In genomic region chr1:42697321-42697755, GRCm38 (mm10) we compare ENCODE assay signal across 9 mouse cellular contexts. TPM values are rescaled to one million over a fixed set of nuclear protein-coding genes. Genes with fewer than 3 reads are reported as not detected.
A peak's percentile ranks its signal among the peaks of the same experiment; 100 is the strongest.
DNase-seq lines count a peak whose midpoint lies in the region; ATAC-seq and TF ChIP-seq lines count a peak whose summit lies in the region.
"Had no signal": no experiment of that assay in that cellular context is flagged by ENCODE, and none has a peak within 500 bp of the region (broad histone marks: within the 10 kb centered on the region; RNA-seq: fewer than 3 reads in every experiment).

No protein-coding gene starts in this region.

- peak; percentile 20 for DNase-seq in kidney, adult 2 months
- no peak for DNase-seq in kidney, adult 18-20 months
- peak; percentile 49 for DNase-seq in hindbrain, postnatal 0 days (ENCODE audit: low spot score)
- DNase-seq in midbrain, postnatal 0 days (ENCODE audit: low spot score): no peak
- DNase-seq in right cerebral cortex, adult 18-20 months: no peak
- DNase-seq in testis, postnatal 10 days (ENCODE audit: low spot score): no peak
- DNase-seq in layer of hippocampus, postnatal 36 days: no peak

- H3K9ac ChIP-seq in embryonic facial prominence, embryonic 13.5 days: peak overlapping the region; percentile 87
- H3K9ac ChIP-seq in hindbrain, postnatal 0 days (replicated peaks; ENCODE audit: low read length): peak overlapping the region; percentile 86
- H3K9ac ChIP-seq in midbrain, postnatal 0 days (replicated peaks; ENCODE audit: low read length, poor library complexity, severe bottlenecking): peak overlapping the region; percentile 92

- H3K4me2 ChIP-seq in embryonic facial prominence, embryonic 13.5 days: peak overlapping the region; percentile 73
- peak overlapping the region; percentile 94 for H3K4me2 ChIP-seq in hindbrain, postnatal 0 days (ENCODE audit: low read depth, low read length)
- H3K4me2 ChIP-seq in midbrain, postnatal 0 days (ENCODE audit: low read depth, low read length, poor library complexity, severe bottlenecking): peak overlapping the region; percentile 91

- ATAC-seq in embryonic facial prominence, embryonic 13.5 days (ENCODE audit: insufficient number of reproducible peaks, insufficient read depth, low FRiP score, low TSS enrichment, low read depth): no peak
- no peak for ATAC-seq in hindbrain, postnatal 0 days
- no peak for ATAC-seq in midbrain, postnatal 0 days (ENCODE audit: low FRiP score)

- H3K9me3 ChIP-seq in embryonic facial prominence, embryonic 13.5 days: no peaks in the 10 kb centered on the region
- no peaks in the 10 kb centered on the region for H3K9me3 ChIP-seq in hindbrain, postnatal 0 days (ENCODE audit: low read length)
- no peaks in the 10 kb centered on the region for H3K9me3 ChIP-seq in midbrain, postnatal 0 days (ENCODE audit: low read length)

- under 1% methylated on average over 49 of the region's 58 CpGs for WGBS in kidney, adult 2 months
- under 1% methylated on average over 23 of the region's 58 CpGs for WGBS in embryonic facial prominence, embryonic 13.5 days
- 0% methylated on average over 33 of the region's 58 CpGs for WGBS in hindbrain, postnatal 0 days
- WGBS in midbrain, postnatal 0 days: 0% methylated on average over 25 of the region's 58 CpGs

- H3K36me3 ChIP-seq in kidney, adult 2 months (ENCODE audit: control insufficient read depth, insufficient read depth, low read length): no peaks in the 10 kb centered on the region; the same call in 1 of the 2 replicates
- no peaks in the 10 kb centered on the region for H3K36me3 ChIP-seq in embryonic facial prominence, embryonic 13.5 days
- no peaks in the 10 kb centered on the region for H3K36me3 ChIP-seq in hindbrain, postnatal 0 days (ENCODE audit: insufficient read depth, low read length)
- peaks cover 5% of the 10 kb centered on the region; the same call in 1 of the 2 replicates for H3K36me3 ChIP-seq in midbrain, postnatal 0 days (ENCODE audit: insufficient read depth, low read length)

- peak overlapping the region; percentile 56 for H3K4me3 ChIP-seq in kidney, adult 2 months (ENCODE audit: insufficient read depth, low read depth, low read length)
- peak overlapping the region; percentile 65 for H3K4me3 ChIP-seq in embryonic facial prominence, embryonic 13.5 days
- peak overlapping the region; percentile 76 for H3K4me3 ChIP-seq in hindbrain, postnatal 0 days (ENCODE audit: low read length)
- peak overlapping the region; percentile 85 for H3K4me3 ChIP-seq in midbrain, postnatal 0 days (ENCODE audit: low read depth, low read length)
- H3K4me3 ChIP-seq: erythroblast, embryonic 14.5 days had no signal

- no peaks in the 10 kb centered on the region; the same call in 1 of the 2 replicates for H3K4me1 ChIP-seq in kidney, adult 2 months (ENCODE audit: control insufficient read depth, insufficient read depth, low read length)
- H3K4me1 ChIP-seq in embryonic facial prominence, embryonic 13.5 days: peaks cover 22% of the 10 kb centered on the region
- no peaks in the 10 kb centered on the region for H3K4me1 ChIP-seq in hindbrain, postnatal 0 days (ENCODE audit: insufficient read depth, low read length)
- no peaks in the 10 kb centered on the region for H3K4me1 ChIP-seq in midbrain, postnatal 0 days (ENCODE audit: insufficient read depth, low read length)

- TF ChIP-seq CTCF in kidney, adult 2 months (conservative IDR thresholded peaks at IDR 0.05; ENCODE audit: insufficient read depth, insufficient read length, low read depth, low read length): no peak
- TF ChIP-seq CTCF in hindbrain, postnatal 0 days (IDR thresholded peaks at IDR 0.05; ENCODE audit: low read depth): no peak
- TF ChIP-seq CTCF in midbrain, postnatal 0 days (IDR thresholded peaks at IDR 0.05): no peak

- peaks cover 10% of the 10 kb centered on the region for H3K27me3 ChIP-seq in kidney, adult 2 months (replicated peaks; ENCODE audit: control insufficient read depth, insufficient read depth, low read length)
- H3K27me3 ChIP-seq in embryonic facial prominence, embryonic 13.5 days: peaks cover 82% of the 10 kb centered on the region
- no peaks in the 10 kb centered on the region for H3K27me3 ChIP-seq in hindbrain, postnatal 0 days (ENCODE audit: insufficient read depth, low read length)
- no peaks in the 10 kb centered on the region for H3K27me3 ChIP-seq in midbrain, postnatal 0 days (ENCODE audit: insufficient read depth, low read length)

- H3K27ac ChIP-seq in kidney, adult 2 months (ENCODE audit: insufficient read depth, low read depth, low read length): peak overlapping the region; percentile 63
- H3K27ac ChIP-seq in embryonic facial prominence, embryonic 13.5 days: peak overlapping the region; percentile 93
- H3K27ac ChIP-seq in hindbrain, postnatal 0 days: peak overlapping the region; percentile 91
- H3K27ac ChIP-seq in midbrain, postnatal 0 days (ENCODE audit: low read depth, low read length): peak overlapping the region; percentile 97

- no peak for TF ChIP-seq POLR2A in kidney, adult 2 months (IDR thresholded peaks at IDR 0.05; ENCODE audit: low read depth, low read length)

RNA-seq across cellular contexts. Expression of gene Pou3f3, which starts 1.8 kb away (rescaled TPM):
- polyA plus RNA-seq in kidney, adult 2 months (2012; rRNA removed): 14.4 and 18.0 TPM in 2 replicates
- 11.4 and 13.4 TPM in 2 replicates for polyA plus RNA-seq in embryonic facial prominence, embryonic 13.5 days (2015; fragmentation: Nextera tagmentation; extraction: Ambion mirVana)
- total RNA-seq in hindbrain, postnatal 0 days (2014; rRNA removed): 30.7 and 37.3 TPM in 2 replicates
- polyA plus RNA-seq in hindbrain, postnatal 0 days (2015; fragmentation: Nextera tagmentation; extraction: Ambion mirVana): 10.3 and 10.6 TPM in 2 replicates
- total RNA-seq in midbrain, postnatal 0 days (2014; rRNA removed): 45.2 and 48.4 TPM in 2 replicates
- 11.5 and 12.0 TPM in 2 replicates for polyA plus RNA-seq in midbrain, postnatal 0 days (2015; fragmentation: Nextera tagmentation; extraction: Ambion mirVana)
- total RNA-seq in layer of hippocampus, postnatal 36 days (2021): 10 to 100 TPM; 67.8 to 68.4 TPM
- polyA plus RNA-seq: erythroblast, embryonic 14.5 days had no signal

Comparison
In these comparisons a context has a peak if more than half of its experiments do, and no peak if none do; other contexts are left out.
1. DNase-seq: peak in kidney, adult 2 months (single experiment) and hindbrain, postnatal 0 days (single experiment); none in kidney, adult 18-20 months (single experiment), midbrain, postnatal 0 days (single experiment), right cerebral cortex, adult 18-20 months (single experiment), testis, postnatal 10 days (single experiment) and layer of hippocampus, postnatal 36 days (0 of 2).
2. Peak in every context shown above with its lines, with median percentiles within 50 percentile points of each other: H3K27ac ChIP-seq, H3K4me3 ChIP-seq, H3K4me2 ChIP-seq and H3K9ac ChIP-seq.